Mouse (Mus musculus) ovary, adult 18-20 months (tissue): ENCODE measurements at regions not wholly inside any gene's neighbourhood (a gene's known extent, or its start where the extent isn't known, plus 50 kb on each side); places are given as distances from the start of the nearest gene placed in this dataset.

Source experiments
- DNase-seq: peaks from one replicate; pipeline ENCODE4 v3.0.0; 2022; ENCODE audit warnings: low spot score, mixed read lengths

GRCm38 (mm10) chr8:8054224-8054916, 606.7 kb downstream of the Efnb2 start:
- no peak for DNase-seq

- DNase-seq = no peak
Measured at GRCm38 (mm10) chr8:8051186-8051585, 609.9 kb downstream of the Efnb2 start.

- no peak for DNase-seq
Measured at GRCm38 (mm10) chr8:8050778-8051177, 610.3 kb downstream of the Efnb2 start.

- DNase-seq = no peak
Measured at GRCm38 (mm10) chr8:8044926-8045325, 616.1 kb downstream of the Efnb2 start.

- no peak for DNase-seq
Measured at GRCm38 (mm10) chr8:8044296-8044695, 616.7 kb downstream of the Efnb2 start.

- DNase-seq = no peak
Measured at GRCm38 (mm10) chr8:8037929-8038328, 623.1 kb downstream of the Efnb2 start.

- no peak for DNase-seq
Measured at GRCm38 (mm10) chr8:8011151-8011550, 649.9 kb downstream of the Efnb2 start.

- no peak for DNase-seq
Measured at GRCm38 (mm10) chr8:7994905-7995304, 666.1 kb downstream of the Efnb2 start.

GRCm38 (mm10) chr8:7988820-7989219, 672.2 kb downstream of the Efnb2 start:
- DNase-seq = no peak

- no peak for DNase-seq
Measured at GRCm38 (mm10) chr8:7977020-7977419, 684.0 kb downstream of the Efnb2 start.

GRCm38 (mm10) chr8:7973791-7974190, 687.3 kb downstream of the Efnb2 start:
- no peak for DNase-seq

- no peak for DNase-seq
Measured at GRCm38 (mm10) chr8:7964276-7964675, 696.8 kb downstream of the Efnb2 start.

- no peak for DNase-seq
Measured at GRCm38 (mm10) chr8:7956745-7957144, 704.3 kb downstream of the Efnb2 start.

GRCm38 (mm10) chr8:7954851-7955250, 706.2 kb downstream of the Efnb2 start:
- no peak for DNase-seq

- DNase-seq = no peak
Measured at GRCm38 (mm10) chr8:7945966-7946775, 714.9 kb downstream of the Efnb2 start.

GRCm38 (mm10) chr8:7936596-7936995, 724.4 kb downstream of the Efnb2 start:
- DNase-seq = no peak

- DNase-seq = no peak
Measured at GRCm38 (mm10) chr8:7919416-7919815, 741.6 kb downstream of the Efnb2 start.

- no peak for DNase-seq
Measured at GRCm38 (mm10) chr8:7894338-7894737, 766.7 kb downstream of the Efnb2 start.

- no peak for DNase-seq
Measured at GRCm38 (mm10) chr8:7853169-7853568, 807.9 kb downstream of the Efnb2 start.

GRCm38 (mm10) chr8:7850573-7850972, 810.5 kb downstream of the Efnb2 start:
- no peak for DNase-seq

- no peak for DNase-seq
Measured at GRCm38 (mm10) chr8:7831948-7832347, 829.1 kb downstream of the Efnb2 start.

GRCm38 (mm10) chr8:7827811-7828210, 833.2 kb downstream of the Efnb2 start:
- no peak for DNase-seq

- no peak for DNase-seq
Measured at GRCm38 (mm10) chr8:7808395-7808794, 852.6 kb downstream of the Efnb2 start.
